Mouse (Mus musculus) bone marrow macrophage, adult 2 months (primary cell): ENCODE data around the gene Hist1h3d. TPM values are rescaled to one million over a fixed set of nuclear protein-coding genes. Genes with fewer than 3 reads are reported as not detected.
A peak's percentile ranks its signal among the peaks of the same experiment; 100 is the strongest.

Source experiments
- H3K27ac ChIP-seq: 2 replicates; pipeline ENCODE4 v1.5.1; 2012; ENCODE audit warnings: low read depth, low read length; ENCODE audit not compliant: insufficient read depth
- H3K4me1 ChIP-seq: 2 replicates; pipeline ENCODE4 v1.6.1; 2012; ENCODE audit warnings: low read length; ENCODE audit not compliant: control insufficient read depth, insufficient read depth
- H3K4me3 ChIP-seq: 2 replicates; pipeline ENCODE4 v1.5.1; 2012; ENCODE audit warnings: mild to moderate bottlenecking, low read length, moderate library complexity; ENCODE audit not compliant: insufficient read depth
- CTCF ChIP-seq: IDR thresholded peaks from 2 replicates; pipeline ENCODE4 v1.5.1; 2012; ENCODE audit warnings: low read depth, mild to moderate bottlenecking, low read length, moderate library complexity
- POLR2A ChIP-seq: IDR thresholded peaks from 2 replicates; pipeline ENCODE4 v1.6.1; 2012; ENCODE audit warnings: mild to moderate bottlenecking, low read depth, low read length, borderline replicate concordance
- polyA plus RNA-seq: library from polyadenylated mRNA; stranded (reverse); fragments of >200 nt; gene quantifications from 2 replicates; pipeline ENCODE4 v1.2.4, GENCODE M21; 2012; ENCODE audit not compliant: missing spikeins, insufficient read depth, insufficient read length

Gene Hist1h3d
- polyA plus RNA-seq, 1 experiment, result 2.3 TPM

DNA sequence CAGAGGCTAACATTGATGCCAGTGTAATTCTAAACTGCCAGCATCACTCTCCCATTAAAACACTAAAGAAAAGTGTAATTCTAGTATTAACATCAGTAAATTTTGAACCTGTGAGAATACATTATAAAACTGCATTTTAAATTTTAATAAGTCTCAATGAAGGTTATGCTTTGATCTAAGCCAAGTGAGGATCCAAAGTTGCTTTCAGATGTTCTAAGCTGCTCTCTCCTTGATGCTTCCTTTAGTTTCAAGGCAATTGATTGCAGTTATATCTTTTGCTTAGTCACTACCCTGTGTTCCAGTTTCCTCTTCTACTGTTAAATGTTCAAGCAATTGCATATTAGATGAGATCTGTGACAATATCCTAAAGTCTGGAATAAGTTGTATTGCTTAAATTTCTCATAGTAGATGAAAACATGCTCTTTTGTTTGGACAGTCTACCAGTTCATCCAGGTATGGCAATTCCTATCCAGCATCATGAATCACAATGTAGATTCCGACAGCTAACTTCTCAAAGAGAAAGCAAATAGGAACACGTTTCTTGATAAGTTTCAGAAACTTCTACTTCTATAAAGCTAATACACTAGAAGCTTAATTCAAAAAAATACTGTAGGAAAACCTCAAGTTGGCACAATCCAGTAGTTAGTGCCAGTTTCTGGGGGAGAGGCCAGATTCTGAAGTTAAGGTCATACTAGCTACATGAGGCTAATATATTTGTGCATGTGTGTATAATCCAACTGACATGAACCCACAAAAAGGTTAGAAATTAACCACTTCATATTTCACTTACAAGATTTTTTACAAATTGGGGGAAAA is 3.1 kb upstream of the Hist1h3d start:
- Histone ChIP-seq H3K4me1 (peaks cover 13% of the 10 kb centered on the region), H3K4me3 (no peak overlapping the region; the same call in 1 of the 2 replicates), H3K27ac (peak overlapping the region; percentile 75)
- no peak for TF ChIP-seq CTCF
- no peak for TF ChIP-seq POLR2A

DNA sequence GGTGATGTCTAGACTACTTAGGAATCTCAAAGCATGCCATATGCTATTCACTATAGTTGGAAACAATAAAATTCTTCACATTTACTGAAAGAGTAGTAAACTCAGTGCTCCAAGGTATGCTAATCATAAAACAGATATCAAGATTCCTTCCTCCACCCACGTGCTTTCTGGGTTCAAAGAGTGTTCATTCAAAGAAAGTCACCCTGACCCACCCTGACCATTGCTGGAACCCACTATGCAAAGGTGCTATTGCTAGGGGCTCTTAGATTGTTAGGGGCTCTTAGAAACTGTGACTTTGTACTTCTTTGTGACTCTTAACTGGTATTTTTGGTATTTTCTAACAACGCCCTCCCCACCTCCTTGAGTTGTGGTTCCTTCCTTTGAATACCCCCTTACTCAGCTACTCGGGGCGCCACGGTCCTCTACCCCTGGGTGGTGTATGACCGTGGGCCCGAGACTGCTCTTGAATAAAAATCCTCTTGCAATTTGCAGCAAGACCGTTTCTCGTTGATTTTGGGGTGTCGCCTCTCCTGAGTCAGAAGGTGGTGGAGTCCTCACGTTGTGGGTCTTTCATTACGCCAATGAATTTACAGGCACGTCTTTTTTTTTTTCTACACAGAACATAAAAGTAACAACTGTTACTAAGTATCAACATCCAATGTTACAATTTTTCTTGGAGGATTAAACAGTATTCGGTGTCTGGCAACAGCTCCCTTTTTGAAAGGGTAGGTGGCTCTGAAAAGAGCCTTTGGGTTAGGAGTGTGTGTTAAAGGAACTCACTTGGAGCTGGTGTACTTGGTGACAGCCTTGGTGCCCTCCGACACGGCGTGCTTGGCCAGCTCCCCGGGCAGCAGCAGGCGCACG is 2.3 kb upstream of the Hist1h3d start:
- H3K4me1 ChIP-seq, result peaks cover 15% of the 10 kb centered on the region
- peak overlapping the region; percentile 53 for H3K4me3 ChIP-seq
- peak overlapping the region; percentile 81 for H3K27ac ChIP-seq

DNA sequence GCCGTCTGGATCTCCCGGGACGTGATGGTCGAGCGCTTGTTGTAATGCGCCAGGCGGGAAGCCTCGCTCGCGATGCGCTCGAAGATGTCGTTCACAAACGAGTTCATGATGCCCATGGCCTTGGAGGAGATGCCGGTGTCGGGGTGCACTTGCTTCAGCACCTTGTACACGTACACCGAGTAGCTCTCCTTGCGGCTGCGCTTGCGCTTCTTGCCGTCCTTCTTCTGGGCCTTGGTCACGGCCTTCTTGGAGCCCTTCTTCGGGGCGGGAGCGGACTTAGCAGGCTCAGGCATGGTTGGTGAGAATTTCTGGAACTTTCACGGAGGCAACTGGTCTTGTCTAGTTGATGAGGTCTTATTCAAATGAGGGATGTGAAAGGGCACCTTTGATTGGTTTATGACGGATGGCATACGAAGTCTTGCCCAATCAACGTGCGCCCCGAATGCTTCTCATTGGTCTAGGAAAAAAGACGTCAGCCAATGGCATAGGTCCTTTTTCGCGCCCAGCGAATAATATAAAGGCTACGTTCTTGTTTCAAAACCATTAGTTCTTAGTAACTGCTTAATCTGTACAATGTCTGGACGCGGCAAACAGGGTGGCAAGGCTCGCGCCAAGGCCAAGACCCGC is 1.6 kb upstream of the Hist1h3d start, which contains the start of the genes Hist1h2bf and Hist1h2ad:
TSS of gene Hist1h2bf (minus strand) at position 299 of the 627 bp plus-strand sequence.
TSS of gene Hist1h2ad (plus strand) at position 484 of the 627 bp plus-strand sequence.
- H3K27ac ChIP-seq, result peak within 1 kb of the TSS; percentile 83
- peak within 1 kb of the TSS; percentile 53 for H3K4me3 ChIP-seq
- H3K4me1 ChIP-seq, result peaks cover 15% of the 10 kb centered on the region

DNA sequence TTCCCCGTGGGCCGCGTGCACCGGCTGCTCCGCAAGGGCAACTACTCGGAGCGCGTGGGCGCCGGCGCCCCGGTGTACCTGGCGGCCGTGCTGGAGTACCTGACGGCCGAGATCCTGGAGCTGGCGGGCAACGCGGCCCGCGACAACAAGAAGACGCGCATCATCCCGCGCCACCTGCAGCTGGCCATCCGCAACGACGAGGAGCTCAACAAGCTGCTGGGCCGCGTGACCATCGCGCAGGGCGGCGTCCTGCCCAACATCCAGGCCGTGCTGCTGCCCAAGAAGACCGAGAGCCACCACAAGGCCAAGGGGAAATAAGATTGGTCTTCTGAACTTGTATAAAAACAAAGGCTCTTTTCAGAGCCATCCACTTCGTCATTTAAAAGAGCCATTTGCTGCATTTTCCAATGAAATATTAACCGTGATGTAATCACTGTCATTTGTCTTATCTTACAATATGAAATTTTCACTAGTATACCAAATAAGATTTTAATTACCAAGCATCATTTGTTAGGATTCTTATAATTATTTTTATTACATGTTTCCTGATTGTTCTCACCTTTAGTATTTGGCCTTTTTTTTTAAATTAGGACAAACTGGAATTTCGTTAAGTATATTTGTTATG is 905 bp upstream of the Hist1h3d start:
- peaks cover 13% of the 10 kb centered on the region for H3K4me1 ChIP-seq
- H3K27ac ChIP-seq, result peak overlapping the region; percentile 83
- peak overlapping the region; percentile 42; the same call in 1 of the 2 replicates for H3K4me3 ChIP-seq

DNA sequence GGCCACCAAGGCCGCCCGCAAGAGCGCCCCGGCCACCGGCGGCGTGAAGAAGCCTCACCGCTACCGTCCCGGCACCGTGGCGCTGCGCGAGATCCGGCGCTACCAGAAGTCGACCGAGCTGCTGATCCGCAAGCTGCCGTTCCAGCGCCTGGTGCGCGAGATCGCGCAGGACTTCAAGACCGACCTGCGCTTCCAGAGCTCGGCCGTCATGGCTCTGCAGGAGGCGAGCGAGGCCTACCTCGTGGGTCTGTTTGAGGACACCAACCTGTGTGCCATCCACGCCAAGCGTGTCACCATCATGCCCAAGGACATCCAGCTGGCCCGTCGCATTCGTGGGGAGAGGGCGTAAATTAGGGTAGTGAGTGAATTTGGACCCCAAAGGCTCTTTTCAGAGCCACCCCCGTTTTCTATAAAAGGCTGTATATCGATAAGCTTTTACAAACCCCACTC is 326 bp downstream of the Hist1h3d start:
- Histone ChIP-seq H3K4me3 (peak overlapping the region; percentile 63), H3K27ac (peak overlapping the region; percentile 81), H3K4me1 (peaks cover 12% of the 10 kb centered on the region)

DNA sequence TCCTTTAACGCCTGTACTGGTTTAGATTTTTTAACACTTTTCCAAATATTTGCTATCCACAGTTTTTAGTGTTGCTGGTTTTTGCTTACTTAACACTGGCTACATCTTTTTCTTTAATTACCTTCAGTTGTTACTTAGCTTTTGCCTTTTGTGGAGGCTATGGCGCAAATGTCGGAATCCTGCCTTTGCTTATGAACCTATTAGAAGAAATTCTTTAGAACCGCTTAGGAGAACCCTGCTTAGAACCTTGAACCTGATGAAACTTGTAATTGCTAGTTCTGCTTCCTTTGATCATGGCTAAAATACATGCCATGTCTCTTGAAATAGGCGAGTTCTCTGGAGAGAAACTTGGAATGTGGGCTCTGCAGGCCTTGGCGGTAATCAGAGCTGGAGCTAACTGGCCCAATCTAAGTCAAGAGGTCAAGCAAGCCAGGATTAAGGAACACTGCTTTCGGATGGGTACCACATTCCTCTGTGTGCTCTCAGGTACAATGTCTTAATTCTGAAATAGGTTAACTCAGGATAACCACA is 853 bp downstream of the Hist1h3d start:
- Histone ChIP-seq H3K4me3 (peak overlapping the region; percentile 63), H3K4me1 (peaks cover 12% of the 10 kb centered on the region), H3K27ac (peak overlapping the region; percentile 81)
- no peak for TF ChIP-seq CTCF
- no peak for TF ChIP-seq POLR2A

DNA sequence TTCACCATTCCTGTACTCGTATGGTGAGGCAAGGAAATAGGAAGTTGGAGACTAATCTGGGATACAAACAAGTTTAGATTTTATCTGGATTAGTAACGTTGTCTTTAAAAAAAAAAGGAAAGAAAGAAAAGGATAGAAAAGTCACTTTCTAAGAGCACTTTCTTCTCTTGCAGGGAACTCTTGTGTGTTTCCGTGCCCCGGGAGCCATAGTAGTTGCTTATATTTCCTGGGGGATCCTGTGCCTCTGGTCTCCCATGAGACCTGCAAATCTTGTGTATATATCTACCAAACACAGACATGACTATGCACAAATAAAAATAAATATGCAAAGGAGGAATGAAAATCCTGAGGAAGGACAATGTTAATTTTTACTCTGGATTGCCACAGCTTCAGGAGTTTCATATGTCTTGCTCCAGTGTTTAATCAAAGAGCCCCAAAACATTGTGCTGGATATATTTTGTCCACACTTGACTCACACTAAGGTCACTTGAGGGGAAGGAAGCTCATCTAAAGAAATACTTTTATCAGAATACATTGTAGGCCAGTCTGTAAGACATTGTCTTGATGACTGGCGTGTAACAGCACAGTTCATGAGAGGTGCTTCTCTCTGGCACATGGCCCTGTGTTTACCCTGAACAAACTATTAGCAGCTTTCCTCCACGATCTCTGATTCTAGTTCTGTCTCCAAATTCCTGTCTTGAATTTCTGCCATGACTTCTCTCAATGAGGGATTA is 1.5 kb downstream of the Hist1h3d start:
- TF ChIP-seq POLR2A (no peak), CTCF (no peak)
- Histone ChIP-seq H3K27ac (peak overlapping the region; percentile 81; the same call in 1 of the 2 replicates), H3K4me3 (peak overlapping the region; percentile 63), H3K4me1 (peaks cover 12% of the 10 kb centered on the region)

DNA sequence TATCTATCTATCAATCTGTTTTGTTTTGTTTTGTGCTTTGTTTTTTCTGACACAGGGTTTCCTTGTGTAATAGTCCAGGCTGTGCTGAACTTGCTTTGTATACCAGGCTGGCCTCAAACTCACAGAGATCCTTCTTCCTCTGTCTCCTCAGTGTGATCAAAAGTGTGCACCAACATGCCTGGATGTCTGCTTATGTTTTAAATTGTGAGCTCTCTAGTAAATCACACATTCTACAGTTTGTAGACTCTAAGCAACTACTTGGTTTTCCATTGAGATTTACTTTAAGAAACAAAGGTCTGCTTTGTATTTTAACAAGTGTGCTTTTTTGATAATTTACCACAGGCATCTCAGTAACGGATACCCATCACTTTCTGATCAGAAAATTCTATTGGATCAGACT is 2.3 kb downstream of the Hist1h3d start:
- no peak for TF ChIP-seq CTCF
- no peak for TF ChIP-seq POLR2A
- Histone ChIP-seq H3K4me1 (peaks cover 16% of the 10 kb centered on the region), H3K4me3 (no peak overlapping the region), H3K27ac (no peak overlapping the region)

DNA sequence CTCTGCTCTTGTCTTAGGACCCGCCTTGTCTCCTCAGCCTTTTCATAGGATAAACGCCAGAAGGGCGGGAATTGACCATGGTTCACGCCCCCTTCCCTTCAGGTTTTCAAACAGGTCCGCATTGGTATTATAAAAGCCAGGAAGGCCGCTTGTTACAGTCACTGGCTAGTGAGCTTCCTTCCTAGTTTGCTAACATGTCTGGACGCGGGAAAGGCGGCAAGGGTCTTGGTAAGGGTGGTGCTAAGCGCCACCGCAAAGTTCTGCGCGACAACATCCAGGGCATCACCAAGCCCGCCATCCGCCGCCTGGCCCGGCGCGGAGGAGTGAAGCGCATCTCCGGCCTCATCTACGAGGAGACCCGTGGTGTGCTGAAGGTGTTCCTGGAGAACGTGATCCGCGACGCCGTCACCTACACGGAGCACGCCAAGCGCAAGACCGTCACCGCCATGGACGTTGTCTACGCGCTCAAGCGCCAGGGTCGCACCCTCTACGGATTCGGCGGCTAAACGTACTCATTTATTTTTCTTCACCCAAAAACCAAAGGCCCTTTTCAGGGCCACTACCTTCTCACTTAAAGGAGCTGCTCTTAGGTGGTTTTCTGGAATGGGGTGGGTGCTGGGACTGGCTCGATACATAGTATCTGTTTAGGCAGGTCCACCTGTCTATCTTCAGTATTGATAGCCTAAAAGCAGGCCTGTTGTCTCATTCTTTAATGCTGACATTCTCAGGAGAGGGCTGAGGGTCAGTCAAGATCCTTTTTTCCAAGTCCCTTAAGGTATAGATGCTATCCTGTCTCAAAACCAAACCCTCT is 6.0 kb downstream of the Hist1h3d start, which contains the start of gene Hist1h4d:
TSS of gene Hist1h4d (plus strand) at position 191 of the 811 bp plus-strand sequence.
- TF ChIP-seq POLR2A (peak; percentile 96), CTCF (no peak)
- Histone ChIP-seq H3K4me1 (peaks cover 26% of the 10 kb centered on the region), H3K4me3 (peak within 1 kb of the TSS; percentile 57), H3K27ac (peak within 1 kb of the TSS; percentile 75)
